Mouse (Mus musculus) forelimb bud, embryonic 11.5 days (tissue): ENCODE data around the gene Prdm16.

Experiments used
- DNase-seq: peaks from one replicate; pipeline ENCODE4 v3.0.0-alpha.2; 2012; ENCODE audit warnings: low read depth, low spot score

Prdm16 gene

GRCm38 (mm10) chr4:154424681-154425080 lies 212.0 kb downstream of the Prdm16 start:
- DNase-seq, result no peak

DNA sequence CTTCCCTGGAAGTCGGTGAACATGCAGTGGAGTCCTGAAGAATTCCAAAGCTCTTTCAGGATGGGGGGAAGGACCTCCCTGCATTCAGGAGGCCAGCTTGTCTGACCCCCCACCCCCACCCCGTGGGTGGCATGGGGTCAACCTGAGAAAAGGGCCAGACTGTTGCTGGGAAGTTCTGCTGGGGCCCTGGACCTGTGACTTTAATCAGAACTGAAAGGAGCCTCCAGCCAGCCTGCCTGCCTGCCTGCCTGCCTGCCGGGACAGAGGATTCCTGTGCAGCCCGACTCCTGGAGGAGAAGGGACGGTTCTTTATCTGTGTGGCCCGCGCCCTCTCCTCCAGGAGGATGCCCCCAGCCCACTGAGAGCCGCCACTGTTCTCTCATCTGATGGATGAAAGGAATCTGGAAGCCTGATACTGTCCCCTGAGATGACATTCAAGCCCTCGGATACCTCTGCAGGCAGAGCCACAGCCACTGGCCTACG lies 214.2 kb downstream of the Prdm16 start:
- no peak for DNase-seq

DNA sequence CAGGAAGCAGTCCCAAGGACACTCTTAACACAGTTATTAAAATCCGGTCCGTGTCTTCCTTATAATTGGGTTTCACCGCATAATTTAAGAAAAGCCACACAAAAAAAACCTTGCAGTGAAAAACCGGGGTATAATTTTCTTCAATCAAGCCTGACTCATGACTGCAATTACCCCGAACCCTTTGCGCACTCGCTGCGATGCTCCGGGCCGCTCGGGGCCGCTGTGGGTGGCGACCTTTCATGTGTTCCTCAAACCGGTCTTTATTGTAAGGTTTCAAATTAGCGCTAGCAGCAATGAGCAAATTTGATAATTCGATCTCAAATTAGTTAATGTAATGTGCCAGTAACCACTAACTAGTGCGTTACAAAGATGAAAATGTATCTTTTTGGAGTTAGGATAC lies 215.9 kb downstream of the Prdm16 start:
- no peak for DNase-seq

- DNase-seq, result no peak
Measured at GRCm38 (mm10) chr4:154419766-154420165, 216.9 kb downstream of the Prdm16 start.

- no peak for DNase-seq
Measured at GRCm38 (mm10) chr4:154418993-154419392, 217.7 kb downstream of the Prdm16 start.

DNA sequence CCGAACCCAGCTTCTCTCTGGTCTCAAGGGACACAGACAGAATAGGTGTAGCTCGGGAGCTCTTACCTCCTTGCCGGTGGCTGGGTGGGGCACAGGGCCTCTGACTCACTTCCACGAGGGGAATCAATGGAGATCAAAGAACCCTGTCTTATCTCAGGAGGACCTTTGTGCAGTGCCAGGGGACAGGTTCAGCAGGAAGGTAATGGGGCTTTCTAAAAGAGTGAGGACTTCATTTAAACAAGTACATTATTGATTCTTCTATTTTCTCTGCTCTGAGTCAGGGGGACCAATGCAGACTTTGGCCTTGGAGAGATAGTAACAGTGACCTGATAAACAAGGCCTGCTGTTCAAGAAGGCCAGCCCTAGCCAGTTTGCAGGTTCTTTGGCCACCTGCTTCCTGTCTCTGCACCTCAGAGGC lies 218.3 kb downstream of the Prdm16 start:
- DNase-seq, result no peak

DNA sequence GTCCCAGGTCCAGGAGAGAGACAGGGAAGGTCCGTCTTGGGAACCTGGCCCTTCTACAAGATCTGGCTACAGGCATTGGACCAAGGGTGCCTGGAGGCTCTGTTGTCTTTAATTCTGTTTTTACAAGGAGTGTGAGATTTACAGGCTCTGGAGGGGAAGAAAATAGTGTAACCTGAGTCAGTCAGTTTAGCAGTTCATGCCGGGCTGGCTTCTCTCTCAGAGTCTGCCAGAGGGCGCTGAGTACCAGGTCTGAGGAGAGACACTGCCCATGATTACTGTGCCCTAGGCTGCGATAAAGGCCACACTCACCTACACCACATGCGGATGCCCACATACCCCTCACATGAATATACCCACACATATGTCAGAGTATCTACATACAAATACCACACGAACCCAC lies 219.9 kb downstream of the Prdm16 start:
- DNase-seq, result peak; percentile 53

DNA sequence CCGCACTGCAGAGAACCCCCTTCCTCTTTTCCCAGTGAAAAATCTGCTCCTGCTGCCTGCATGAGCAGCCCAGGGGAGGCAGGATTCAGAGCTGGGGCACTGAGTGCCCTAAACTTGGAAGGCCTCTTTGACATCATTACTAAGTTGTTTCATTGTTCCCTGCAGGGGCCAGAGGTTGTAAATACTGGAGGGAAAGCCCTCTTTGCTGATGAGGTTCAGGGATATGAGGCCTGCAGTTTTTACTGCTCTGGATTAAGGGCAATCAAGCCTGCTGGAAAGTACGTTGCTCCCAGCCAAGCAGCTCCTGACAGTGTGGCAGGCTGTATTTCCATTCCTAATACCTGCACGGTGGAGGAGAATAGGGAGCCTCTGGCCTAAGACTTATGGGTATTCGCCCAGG lies 221.8 kb downstream of the Prdm16 start:
- DNase-seq, result peak; percentile 61

- no peak for DNase-seq
Measured at GRCm38 (mm10) chr4:154410559-154410958, 226.1 kb downstream of the Prdm16 start.

DNA sequence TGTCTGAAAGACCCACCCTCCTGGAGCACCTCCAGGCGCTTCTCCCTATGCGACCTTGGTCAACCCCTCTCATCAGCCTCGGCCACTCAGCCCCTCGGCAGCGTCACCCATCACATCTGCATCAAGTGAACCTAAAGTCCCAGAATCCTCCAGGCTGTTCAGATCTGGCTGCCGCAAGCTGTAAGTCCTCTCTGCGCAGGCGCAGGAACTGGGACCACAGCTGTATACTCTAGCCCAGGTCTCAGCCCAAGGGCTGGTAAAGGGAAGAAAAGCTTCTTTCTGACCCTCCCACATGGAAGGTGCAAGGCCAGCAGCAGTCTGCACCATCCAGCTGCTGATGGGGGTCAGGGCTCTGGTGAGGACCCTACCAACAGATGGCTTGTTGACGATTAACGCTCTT lies 226.8 kb downstream of the Prdm16 start:
- DNase-seq, result no peak

- no peak for DNase-seq
Measured at GRCm38 (mm10) chr4:154409237-154409721, 227.4 kb downstream of the Prdm16 start.

GRCm38 (mm10) chr4:154402948-154403347 lies 233.7 kb downstream of the Prdm16 start:
- DNase-seq, result no peak

GRCm38 (mm10) chr4:154401982-154402932 lies 234.4 kb downstream of the Prdm16 start:
- no peak for DNase-seq

DNA sequence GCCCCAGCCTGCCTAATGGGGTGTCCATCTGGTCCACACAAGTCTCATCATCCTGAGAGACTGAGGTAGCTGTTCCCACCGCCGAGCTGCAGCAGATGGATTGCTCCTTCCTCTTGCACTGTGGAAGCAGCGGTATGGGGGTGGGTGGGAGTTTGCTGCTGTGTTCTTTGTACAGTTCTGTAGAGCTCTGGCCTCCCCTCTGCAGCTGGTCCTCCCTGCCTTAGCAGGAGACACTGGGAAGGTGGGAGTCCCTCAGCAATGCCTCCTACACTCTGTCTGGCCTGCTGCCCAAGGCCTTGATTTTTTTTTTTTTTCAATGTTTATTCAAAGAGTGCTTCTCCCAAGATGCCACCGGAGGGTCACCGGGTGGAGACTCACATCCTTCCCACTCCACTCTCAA lies 235.3 kb downstream of the Prdm16 start:
- no peak for DNase-seq

DNA sequence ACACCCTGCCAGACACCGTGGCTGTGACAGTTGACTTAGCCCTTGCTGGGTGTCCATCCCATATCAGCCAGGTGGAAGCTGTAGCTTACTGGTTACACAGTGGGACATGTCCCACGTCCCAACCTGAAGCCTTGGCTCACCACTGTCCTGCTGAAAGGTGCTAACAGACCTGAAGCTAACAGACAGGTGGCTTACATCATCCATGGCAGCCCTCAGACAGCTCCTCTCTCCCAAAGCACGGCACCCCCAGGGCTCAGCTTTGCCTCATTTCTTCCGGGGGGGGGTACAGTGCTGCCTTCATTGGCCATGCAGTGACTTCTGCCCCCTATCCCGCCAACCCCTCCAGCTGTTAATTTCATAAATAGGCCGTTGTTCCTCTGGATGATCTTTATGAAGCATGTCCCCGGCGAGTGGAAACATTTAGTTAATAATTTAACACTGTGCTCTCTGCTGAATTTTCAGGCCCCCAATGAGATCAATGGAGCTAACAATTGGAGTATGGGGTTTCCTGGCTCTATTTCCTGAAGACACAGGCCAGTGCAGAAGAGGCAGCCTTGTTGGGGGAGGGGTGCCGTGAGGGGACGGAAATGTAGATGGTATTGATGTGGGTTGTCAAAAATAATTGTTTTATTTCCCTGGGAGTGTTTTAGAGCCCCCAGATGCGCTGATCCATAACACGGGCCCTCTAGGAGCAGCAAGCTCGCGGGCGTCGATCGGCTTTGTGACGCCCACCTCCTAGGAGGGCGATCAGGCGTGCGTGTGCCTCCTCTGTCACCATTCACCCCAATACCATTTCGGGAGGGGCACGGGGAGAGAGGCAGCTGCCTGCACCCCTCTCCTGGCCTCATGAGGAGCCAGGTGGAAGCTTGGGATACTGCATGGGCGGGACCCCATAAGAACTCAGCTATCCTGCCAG lies 236.2 kb downstream of the Prdm16 start:
- no peak for DNase-seq

GRCm38 (mm10) chr4:154399634-154400033 lies 237.0 kb downstream of the Prdm16 start:
- DNase-seq, result no peak

DNA sequence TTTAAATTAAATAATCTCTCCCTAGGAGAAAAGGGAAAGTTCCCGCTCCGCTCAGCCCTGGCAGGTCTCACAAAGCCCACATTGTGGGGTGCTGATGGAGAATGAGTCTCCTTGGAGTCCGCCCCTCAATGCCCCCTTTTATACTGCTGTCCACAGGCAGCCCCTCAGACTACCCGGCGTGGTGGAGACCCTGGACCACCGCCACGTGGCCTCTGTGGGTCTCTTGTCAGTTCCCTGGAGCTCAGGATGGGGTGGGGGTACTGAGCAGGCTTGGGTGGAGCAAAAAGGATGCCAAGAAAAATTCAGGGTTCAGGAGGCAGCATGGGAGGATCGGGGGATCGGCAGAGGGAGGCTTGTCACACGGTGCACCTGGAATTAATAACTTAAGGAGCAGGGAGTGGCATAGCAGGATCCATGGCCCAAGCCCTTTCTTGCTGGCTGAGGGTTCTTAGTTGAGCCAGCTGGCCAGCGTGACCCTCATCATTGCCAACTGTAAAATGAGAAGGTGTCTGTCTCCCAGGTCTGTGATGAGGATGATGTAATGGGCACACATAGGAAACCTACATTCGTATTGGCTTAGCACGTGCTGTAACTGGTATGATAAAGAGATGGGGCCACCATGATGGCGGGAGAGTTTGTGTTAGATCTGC lies 239.9 kb downstream of the Prdm16 start:
- DNase-seq, result no peak

DNA sequence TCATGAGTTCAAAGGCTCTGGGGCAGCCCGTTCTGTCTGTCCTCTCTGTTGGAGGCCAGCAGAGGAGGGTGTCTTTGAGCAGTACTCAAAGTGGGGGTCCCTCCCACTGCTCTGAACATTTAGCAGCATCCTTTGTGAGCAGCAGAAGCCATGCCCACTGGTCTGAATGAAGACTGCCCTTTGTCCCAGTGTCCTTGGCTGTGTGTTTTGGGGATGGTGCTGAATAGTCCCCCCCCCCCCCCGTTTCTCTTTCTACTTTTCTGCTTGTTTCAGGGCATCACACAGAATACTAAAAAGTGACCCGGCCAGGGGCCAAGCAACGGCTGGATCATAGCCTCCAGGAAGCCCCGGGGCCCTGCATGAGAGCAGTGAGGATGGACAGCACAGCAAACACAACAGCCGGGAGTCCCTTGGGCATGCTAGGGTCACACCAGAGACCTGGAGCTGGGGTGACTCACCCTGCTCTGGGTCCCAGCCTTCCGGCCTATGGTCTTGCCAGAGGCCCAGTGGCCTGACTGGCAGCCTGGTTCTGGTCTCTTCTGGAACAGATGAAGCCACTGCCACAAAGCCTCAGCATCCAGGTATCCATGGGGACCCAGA lies 242.4 kb downstream of the Prdm16 start:
- no peak for DNase-seq

DNA sequence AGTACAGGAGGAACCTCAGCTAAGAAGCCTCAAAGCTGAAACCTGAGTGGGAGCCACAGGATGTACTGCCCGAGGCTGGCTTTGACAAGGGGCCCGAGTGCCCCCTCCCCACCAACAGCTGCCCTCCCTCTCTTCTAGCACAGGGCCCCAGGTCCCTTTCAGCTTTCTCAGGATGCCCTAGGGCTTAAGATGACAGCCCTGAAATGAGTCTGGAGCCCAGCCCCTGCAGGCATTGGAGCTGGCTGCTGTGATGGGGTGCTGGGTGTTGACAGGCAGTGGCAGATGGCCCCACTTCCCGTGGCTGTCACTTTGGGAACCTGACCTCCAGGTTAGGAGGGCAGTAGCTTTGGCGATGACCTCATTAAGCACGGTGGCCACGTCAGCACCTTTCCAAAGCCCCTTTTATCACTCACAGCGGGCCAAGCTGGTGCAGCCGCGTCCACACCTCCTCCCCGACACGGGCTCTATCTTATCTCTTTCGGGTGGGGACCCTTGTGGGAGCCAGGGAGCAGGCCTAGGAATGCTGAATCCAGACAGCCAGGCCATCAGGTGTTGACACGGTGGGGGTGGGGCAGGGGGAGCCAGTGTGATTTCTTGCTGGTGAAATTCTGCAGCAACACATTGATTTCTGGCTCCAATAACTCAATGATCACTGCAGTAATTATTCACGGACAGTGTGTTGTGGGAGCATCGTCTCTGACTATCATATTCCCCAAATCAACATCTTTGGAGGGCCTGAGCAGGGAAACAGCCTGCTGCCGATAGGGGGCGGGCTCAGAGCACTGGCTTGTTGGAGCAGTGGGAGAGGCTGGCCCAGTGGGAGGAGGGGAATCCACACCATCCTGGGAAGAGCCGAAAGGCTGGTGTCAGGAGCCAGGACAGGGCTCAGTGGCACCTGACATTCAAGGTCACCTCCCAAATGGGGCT lies 243.2 kb downstream of the Prdm16 start:
- DNase-seq, result no peak

GRCm38 (mm10) chr4:154392641-154393040 lies 244.0 kb downstream of the Prdm16 start:
- no peak for DNase-seq
